Comparison of ENCODE assay signal across 8 mouse cellular contexts in the genomic region with DNA sequence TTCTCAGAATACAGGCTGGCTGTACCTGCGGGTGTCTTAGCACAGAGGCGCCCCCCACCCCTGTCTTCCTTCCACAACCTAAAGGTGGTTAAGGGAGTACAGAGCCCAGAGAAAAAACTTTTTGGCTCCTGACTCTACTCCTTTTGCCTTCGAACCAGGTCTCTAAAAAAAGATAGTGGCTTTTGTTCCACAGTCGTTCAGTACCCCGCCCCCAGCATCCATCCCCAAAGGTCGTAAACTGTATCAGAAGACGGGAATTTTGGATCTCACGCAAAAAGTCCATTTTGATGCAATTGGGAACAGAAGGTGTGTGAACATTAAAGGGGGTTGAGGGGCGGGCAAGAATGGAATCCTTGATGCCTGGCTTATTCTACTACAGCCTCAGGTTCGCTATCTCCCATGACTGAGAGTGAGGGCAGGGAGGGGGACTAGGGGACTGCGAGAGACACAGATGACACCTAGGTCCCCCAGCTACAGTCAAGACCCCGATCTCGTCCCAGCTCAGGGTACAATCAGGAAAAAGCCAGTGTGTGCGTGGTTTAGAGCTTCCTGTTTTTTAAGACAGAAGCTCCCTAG. TPM values are rescaled to one million over a fixed set of nuclear protein-coding genes. Genes with fewer than 3 reads are reported as not detected.
DNase-seq lines count a peak whose midpoint lies in the region; ATAC-seq and TF ChIP-seq lines count a peak whose summit lies in the region.

No protein-coding gene starts in this region.

- H3K9me3 ChIP-seq in heart, embryonic 10.5 days = no peaks in the 10 kb centered on the region
- no peaks in the 10 kb centered on the region; the same call in 1 of the 2 replicates for H3K9me3 ChIP-seq in ES-Bruce4 (replicated peaks; ENCODE audit: control insufficient read depth, insufficient read depth, low read length, poor library complexity, severe bottlenecking)
- no peaks in the 10 kb centered on the region for H3K9me3 ChIP-seq in forebrain, embryonic 16.5 days (ENCODE audit: control insufficient read depth, low read length)
- H3K9me3 ChIP-seq in liver, embryonic 11.5 days (ENCODE audit: control insufficient read depth, low read length) = no peaks in the 10 kb centered on the region

- peak overlapping the region; percentile 97 for H3K27ac ChIP-seq in heart, embryonic 10.5 days
- no peak overlapping the region for H3K27ac ChIP-seq in ES-Bruce4 (ENCODE audit: insufficient read depth, low read length)
- peak overlapping the region; percentile 99 for H3K27ac ChIP-seq in forebrain, embryonic 16.5 days (ENCODE audit: low read length)
- peak overlapping the region; percentile 91 for H3K27ac ChIP-seq in liver, embryonic 11.5 days (ENCODE audit: low read depth, low read length)
- H3K27ac ChIP-seq in testis, adult 2 months (ENCODE audit: control insufficient read depth, insufficient read depth, low read depth, low read length) = peak overlapping the region; percentile 77; the same call in 1 of the 2 replicates

- intact Hi-C loops in heart, postnatal 25 days (cut with DNase I) = loop anchor here (2.0 to 5.0 kb wide), 2 partner anchors 79 to 94 kb away; no protein-coding TSS in a partner anchor

- H3K4me1 ChIP-seq in heart, embryonic 10.5 days = 0 out of 2 replicates have a peak, but pooled peaks cover 14% of the 10 kb centered on the region
- no peaks in the 10 kb centered on the region for H3K4me1 ChIP-seq in ES-Bruce4 (ENCODE audit: control insufficient read depth, insufficient read depth, low read length)
- H3K4me1 ChIP-seq in forebrain, embryonic 16.5 days (replicated peaks; ENCODE audit: control insufficient read depth, insufficient read depth, low read length) = peaks cover 11% of the 10 kb centered on the region
- H3K4me1 ChIP-seq in liver, embryonic 11.5 days (replicated peaks; ENCODE audit: control insufficient read depth, insufficient read depth, low read length) = peaks cover 5% of the 10 kb centered on the region
- H3K4me1 ChIP-seq in testis, adult 2 months (ENCODE audit: control insufficient read depth, insufficient read depth, low read length) = peaks cover 18% of the 10 kb centered on the region

- no peak for DNase-seq in heart, embryonic 10.5 days (ENCODE audit: low spot score)
- DNase-seq in heart, postnatal 25 days (ENCODE audit: low spot score) = no peak
- no peak for DNase-seq in liver, embryonic 11.5 days (ENCODE audit: low spot score)
- DNase-seq in gastrocnemius, postnatal 10 days = no peak
- no peak for DNase-seq in ovary, postnatal 10 days (ENCODE audit: low spot score)

- no peak for TF ChIP-seq EP300 in ES-Bruce4 (IDR thresholded peaks at IDR 0.05; ENCODE audit: insufficient read depth, low read depth, low read length)

- TF ChIP-seq CTCF in ES-Bruce4 (IDR thresholded peaks at IDR 0.05; ENCODE audit: low read depth, low read length) = no peak
- no peak for TF ChIP-seq CTCF in testis, adult 2 months (IDR thresholded peaks at IDR 0.05; ENCODE audit: control insufficient read depth, insufficient read depth, insufficient replicate concordance, low read depth, low read length)

- ATAC-seq in forebrain, embryonic 16.5 days = no peak
- peak; percentile 17 for ATAC-seq in liver, embryonic 11.5 days (replicated peaks; ENCODE audit: low FRiP score)

- peak overlapping the region; percentile 92 for H3K4me2 ChIP-seq in forebrain, embryonic 16.5 days (ENCODE audit: low read length)
- peak overlapping the region; percentile 93 for H3K4me2 ChIP-seq in liver, embryonic 11.5 days

- H3K4me3 ChIP-seq in heart, embryonic 10.5 days = peak overlapping the region; percentile 92
- H3K4me3 ChIP-seq in ES-Bruce4 (ENCODE audit: low read depth, low read length) = peak overlapping the region; percentile 68
- H3K4me3 ChIP-seq in forebrain, embryonic 16.5 days (replicated peaks; ENCODE audit: low read length) = peak overlapping the region; percentile 82
- H3K4me3 ChIP-seq in liver, embryonic 11.5 days (ENCODE audit: low read depth, low read length) = peak overlapping the region; percentile 66
- peak overlapping the region; percentile 64 for H3K4me3 ChIP-seq in testis, adult 2 months (ENCODE audit: control insufficient read depth, low read depth, low read length)

- 1% methylated on average over 14 of the region's 14 CpGs for WGBS in heart, embryonic 10.5 days
- WGBS in forebrain, embryonic 16.5 days = under 1% methylated on average over 14 of the region's 14 CpGs
- WGBS in liver, embryonic 11.5 days = under 1% methylated on average over 14 of the region's 14 CpGs

- H3K27me3 ChIP-seq in heart, embryonic 10.5 days (ENCODE audit: insufficient read depth, poor library complexity, severe bottlenecking) = no peaks in the 10 kb centered on the region
- peaks cover 13% of the 10 kb centered on the region for H3K27me3 ChIP-seq in ES-Bruce4 (ENCODE audit: control insufficient read depth, insufficient read depth, low read length, poor library complexity, severe bottlenecking)
- H3K27me3 ChIP-seq in forebrain, embryonic 16.5 days (replicated peaks; ENCODE audit: control insufficient read depth, insufficient read depth, low read length) = no peaks in the 10 kb centered on the region
- no peaks in the 10 kb centered on the region for H3K27me3 ChIP-seq in liver, embryonic 11.5 days (replicated peaks; ENCODE audit: control insufficient read depth, insufficient read depth, low read length)
- no peaks in the 10 kb centered on the region for H3K27me3 ChIP-seq in testis, adult 2 months (ENCODE audit: control insufficient read depth, insufficient read depth, low read length)

- H3K36me3 ChIP-seq in heart, embryonic 10.5 days = no peaks in the 10 kb centered on the region
- H3K36me3 ChIP-seq in ES-Bruce4 (ENCODE audit: control insufficient read depth, insufficient read depth, low read length, poor library complexity, severe bottlenecking) = no peaks in the 10 kb centered on the region
- no peaks in the 10 kb centered on the region for H3K36me3 ChIP-seq in forebrain, embryonic 16.5 days (ENCODE audit: control insufficient read depth, insufficient read depth)
- H3K36me3 ChIP-seq in liver, embryonic 11.5 days (ENCODE audit: control insufficient read depth, insufficient read depth, low read length) = no peaks in the 10 kb centered on the region
- H3K36me3 ChIP-seq in testis, adult 2 months (ENCODE audit: control insufficient read depth, insufficient read depth, low read length) = no peaks in the 10 kb centered on the region

- no peak for TF ChIP-seq POLR2A in ES-Bruce4 (IDR thresholded peaks at IDR 0.05; ENCODE audit: insufficient read depth, low read length)
- no peak for TF ChIP-seq POLR2A in testis, adult 2 months (IDR thresholded peaks at IDR 0.05; ENCODE audit: control insufficient read depth, low read depth, low read length)

- peak overlapping the region; percentile 85 for H3K9ac ChIP-seq in ES-Bruce4 (ENCODE audit: low read depth, poor library complexity, severe bottlenecking)
- H3K9ac ChIP-seq in forebrain, embryonic 16.5 days (replicated peaks; ENCODE audit: low read depth, low read length) = peak overlapping the region; percentile 91
- peak overlapping the region; percentile 66 for H3K9ac ChIP-seq in liver, embryonic 11.5 days (ENCODE audit: low read depth, low read length)

RNA-seq across cellular contexts. Expression of gene Maml3, which starts 3.4 kb away (rescaled TPM):
- 2.3 and 3.6 TPM in 2 replicates for polyA plus RNA-seq in heart, embryonic 10.5 days (2016; fragmentation: Nextera tagmentation; extraction: Ambion mirVana)
- total RNA-seq in heart, postnatal 25 days (2021) = 1 to 10 TPM; 2.5 to 4.4 TPM
- 5.7 TPM in 2 replicates for polyA plus RNA-seq in ES-Bruce4 (2011; ENCODE audit: insufficient read depth, insufficient read length, low read depth, missing spikeins)
- polyA plus RNA-seq in forebrain, embryonic 16.5 days (2015; fragmentation: Nextera tagmentation; extraction: Ambion mirVana) = 3.7 and 5.0 TPM in 2 replicates
- polyA plus RNA-seq in liver, embryonic 11.5 days (2014; fragmentation: Nextera tagmentation; extraction: Ambion mirVana) = 2.9 and 3.1 TPM in 2 replicates
- polyA plus RNA-seq in testis, adult 2 months (2012; rRNA removed) = 2.9 and 3.2 TPM in 2 replicates
- 1 to 10 TPM; 5.2 to 6.6 TPM for total RNA-seq in gastrocnemius, postnatal 10 days (2021)
